Comparison of ENCODE assay signal across 20 mouse cellular contexts in the genomic region with DNA sequence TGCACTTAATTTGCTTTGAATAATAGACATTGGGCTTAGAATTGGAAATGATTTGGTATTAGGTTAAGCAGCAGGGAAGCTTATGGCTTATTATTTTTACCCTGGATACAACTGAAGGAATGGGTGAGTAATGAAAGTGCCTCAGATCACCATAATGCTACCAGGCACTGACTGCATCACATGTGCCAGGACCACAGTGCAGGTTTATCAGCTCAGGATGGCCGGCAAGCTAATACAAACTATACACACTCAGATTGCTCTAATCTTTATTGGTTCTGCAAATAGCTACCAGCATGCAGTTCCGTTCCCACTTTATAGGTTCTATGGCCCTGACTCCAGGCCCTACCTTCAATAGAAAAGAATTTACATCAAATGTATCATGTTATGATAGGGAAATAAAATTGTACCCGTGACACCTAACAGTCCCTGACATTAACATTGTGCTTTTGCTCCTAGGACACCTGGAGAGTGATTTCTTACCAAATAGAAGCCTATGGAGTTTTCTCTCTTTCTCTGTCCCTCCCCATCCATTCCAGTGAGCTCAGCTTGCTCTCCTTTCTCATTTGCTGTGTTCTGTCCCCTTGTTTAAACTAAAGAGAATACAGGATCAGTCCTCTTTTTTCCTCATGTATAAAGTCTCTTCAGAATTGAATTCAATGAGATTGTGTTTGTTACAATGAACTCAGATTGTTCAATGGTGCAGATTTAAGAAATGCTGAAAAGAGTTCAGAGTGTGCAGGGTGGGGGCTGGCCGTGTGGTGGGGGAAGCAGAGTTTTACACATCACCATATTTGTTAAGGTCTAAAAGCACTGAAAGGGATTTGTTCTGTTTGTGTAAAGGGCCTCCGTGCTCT.
DNase-seq lines count a peak whose midpoint lies in the region; ATAC-seq lines count a peak whose summit lies in the region.
"Had no signal": no experiment of that assay in that cellular context is flagged by ENCODE, and none has a peak within 500 bp of the region (broad histone marks: within the 10 kb centered on the region; RNA-seq: fewer than 3 reads in every experiment).

No protein-coding gene starts in this region.

- peaks cover 5% of the 10 kb centered on the region for H3K4me1 ChIP-seq in neural tube, embryonic 12.5 days
- peaks cover 13% of the 10 kb centered on the region for H3K4me1 ChIP-seq in forebrain, embryonic 15.5 days
- peaks cover 3% of the 10 kb centered on the region; the same call in 1 of the 2 replicates for H3K4me1 ChIP-seq in intestine, embryonic 14.5 days (replicated peaks; ENCODE audit: control insufficient read depth, insufficient read depth, low read length)
- H3K4me1 ChIP-seq: embryonic facial prominence, embryonic 12.5 days; liver, embryonic 12.5 days; lung, embryonic 15.5 days had no signal

- H3K36me3 ChIP-seq in neural tube, embryonic 12.5 days: no peaks in the 10 kb centered on the region
- H3K36me3 ChIP-seq in forebrain, embryonic 15.5 days: no peaks in the 10 kb centered on the region
- no peaks in the 10 kb centered on the region for H3K36me3 ChIP-seq in intestine, embryonic 14.5 days (ENCODE audit: control insufficient read depth, insufficient read depth, low read length)
- H3K36me3 ChIP-seq: embryonic facial prominence, embryonic 12.5 days; limb, embryonic 10.5 days; liver, embryonic 12.5 days; lung, embryonic 15.5 days had no signal

- DNase-seq in neural tube, embryonic 10.5 days (ENCODE audit: extremely low spot score, low spot score): no peak
- DNase-seq in intestine, embryonic 14.5 days (ENCODE audit: low spot score): no peak
- no peak for DNase-seq in adrenal gland, adult 18-20 months (ENCODE audit: low spot score in 2 of 2)
- no peak for DNase-seq in frontal cortex, postnatal 25 days (ENCODE audit: low spot score in 2 of 2)
- no peak for DNase-seq in gastrocnemius, adult 8-10 months (ENCODE audit: low spot score in 2 of 2)
- DNase-seq: adrenal gland, postnatal 36 days; cerebellum, adult 8-10 months; heart, adult 11 months; heart, postnatal 4 days; kidney, postnatal 4 days; right cerebral cortex, adult 18-20 months; spleen, adult 18-20 months; thymus, postnatal 25 days had no signal

- WGBS in neural tube, embryonic 12.5 days: 50% methylated on average over 5 of the region's 5 CpGs
- 8% methylated on average over 5 of the region's 5 CpGs for WGBS in forebrain, embryonic 15.5 days
- 55% methylated on average over 5 of the region's 5 CpGs for WGBS in intestine, embryonic 14.5 days

- H3K27ac ChIP-seq in neural tube, embryonic 12.5 days: no peak overlapping the region
- peak overlapping the region; percentile 67 for H3K27ac ChIP-seq in forebrain, embryonic 15.5 days (replicated peaks)
- H3K27ac ChIP-seq in intestine, embryonic 14.5 days (ENCODE audit: low read depth): peak overlapping the region; percentile 33; the same call in 1 of the 2 replicates
- H3K27ac ChIP-seq: embryonic facial prominence, embryonic 12.5 days; left cerebral cortex, adult 2 months; limb, embryonic 10.5 days; liver, embryonic 12.5 days; lung, embryonic 15.5 days had no signal

- H3K9me3 ChIP-seq in neural tube, embryonic 12.5 days: no peaks in the 10 kb centered on the region
- no peaks in the 10 kb centered on the region for H3K9me3 ChIP-seq in forebrain, embryonic 15.5 days
- no peaks in the 10 kb centered on the region for H3K9me3 ChIP-seq in intestine, embryonic 14.5 days (ENCODE audit: control insufficient read depth, low read length)
- H3K9me3 ChIP-seq: embryonic facial prominence, embryonic 12.5 days; limb, embryonic 10.5 days; liver, embryonic 12.5 days; lung, embryonic 15.5 days had no signal

- H3K27me3 ChIP-seq in neural tube, embryonic 12.5 days (replicated peaks): no peaks in the 10 kb centered on the region
- H3K27me3 ChIP-seq in forebrain, embryonic 15.5 days: no peaks in the 10 kb centered on the region
- H3K27me3 ChIP-seq in intestine, embryonic 14.5 days (replicated peaks; ENCODE audit: control insufficient read depth, insufficient read depth, low read length): no peaks in the 10 kb centered on the region
- H3K27me3 ChIP-seq: embryonic facial prominence, embryonic 12.5 days; liver, embryonic 12.5 days; lung, embryonic 15.5 days had no signal

- H3K4me3 ChIP-seq in neural tube, embryonic 12.5 days: no peak overlapping the region
- no peak overlapping the region for H3K4me3 ChIP-seq in forebrain, embryonic 15.5 days
- H3K4me3 ChIP-seq in intestine, embryonic 14.5 days (ENCODE audit: low read depth, low read length): no peak overlapping the region
- H3K4me3 ChIP-seq: embryonic facial prominence, embryonic 12.5 days; left cerebral cortex, adult 2 months; limb, embryonic 10.5 days; liver, embryonic 12.5 days; lung, embryonic 15.5 days had no signal

- ATAC-seq in neural tube, embryonic 12.5 days (ENCODE audit: low FRiP score, low read depth): peak; percentile 69; the same call in 1 of the 2 replicates
- ATAC-seq in forebrain, embryonic 15.5 days (replicated peaks): peak; percentile 89
- no peak for ATAC-seq in intestine, embryonic 14.5 days (replicated peaks; ENCODE audit: low FRiP score, low TSS enrichment, low read depth)
- ATAC-seq: liver, embryonic 12.5 days had no signal

- H3K4me2 ChIP-seq in neural tube, embryonic 12.5 days (replicated peaks): no peak overlapping the region
- H3K4me2 ChIP-seq in forebrain, embryonic 15.5 days (replicated peaks): no peak overlapping the region
- H3K4me2 ChIP-seq in intestine, embryonic 14.5 days (ENCODE audit: low read length): no peak overlapping the region
- H3K4me2 ChIP-seq: embryonic facial prominence, embryonic 12.5 days; liver, embryonic 12.5 days; lung, embryonic 15.5 days had no signal

- no peak overlapping the region for H3K9ac ChIP-seq in neural tube, embryonic 12.5 days
- no peak overlapping the region for H3K9ac ChIP-seq in forebrain, embryonic 15.5 days (replicated peaks)
- H3K9ac ChIP-seq in intestine, embryonic 14.5 days (ENCODE audit: low read length): no peak overlapping the region
- H3K9ac ChIP-seq: embryonic facial prominence, embryonic 12.5 days; liver, embryonic 12.5 days; lung, embryonic 15.5 days had no signal
